23 mouse cellular contexts compared by ENCODE assay signal in genomic region chr9:104952176-104952575, GRCm38 (mm10).
DNase-seq lines count a peak whose midpoint lies in the region; ATAC-seq lines count a peak whose summit lies in the region.
"Had no signal": no experiment of that assay in that cellular context is flagged by ENCODE, and none has a peak within 500 bp of the region (broad histone marks: within the 10 kb centered on the region; RNA-seq: fewer than 3 reads in every experiment).

No protein-coding gene starts in this region.

- no peak overlapping the region for H3K27ac ChIP-seq in kidney, embryonic 16.5 days (ENCODE audit: low read length)
- H3K27ac ChIP-seq: embryonic facial prominence, embryonic 13.5 days; embryonic facial prominence, embryonic 15.5 days; forebrain, embryonic 10.5 days; forebrain, embryonic 12.5 days had no signal

- H3K4me2 ChIP-seq in kidney, embryonic 16.5 days (replicated peaks; ENCODE audit: low read depth, low read length): no peak overlapping the region
- H3K4me2 ChIP-seq: embryonic facial prominence, embryonic 13.5 days; embryonic facial prominence, embryonic 15.5 days; forebrain, embryonic 12.5 days had no signal

- H3K9me3 ChIP-seq in kidney, embryonic 16.5 days (ENCODE audit: low read length): no peaks in the 10 kb centered on the region
- H3K9me3 ChIP-seq: embryonic facial prominence, embryonic 13.5 days; embryonic facial prominence, embryonic 15.5 days; forebrain, embryonic 10.5 days; forebrain, embryonic 12.5 days had no signal

- no peak overlapping the region for H3K9ac ChIP-seq in kidney, embryonic 16.5 days (replicated peaks; ENCODE audit: low read length)
- H3K9ac ChIP-seq: embryonic facial prominence, embryonic 13.5 days; embryonic facial prominence, embryonic 15.5 days; forebrain, embryonic 12.5 days had no signal

- WGBS in kidney, embryonic 16.5 days: 64% methylated on average over 3 of the region's 3 CpGs

- ATAC-seq in kidney, embryonic 16.5 days (ENCODE audit: low FRiP score, low TSS enrichment): no peak
- ATAC-seq: forebrain, embryonic 14.5 days had no signal

- no peaks in the 10 kb centered on the region for H3K36me3 ChIP-seq in kidney, embryonic 16.5 days (ENCODE audit: insufficient read depth, low read length)
- H3K36me3 ChIP-seq: embryonic facial prominence, embryonic 13.5 days; embryonic facial prominence, embryonic 15.5 days; forebrain, embryonic 10.5 days; forebrain, embryonic 12.5 days had no signal

- no peak overlapping the region for H3K4me3 ChIP-seq in kidney, embryonic 16.5 days (ENCODE audit: low read length)
- H3K4me3 ChIP-seq: embryonic facial prominence, embryonic 13.5 days; embryonic facial prominence, embryonic 15.5 days; erythroblast, embryonic 14.5 days; forebrain, embryonic 10.5 days; forebrain, embryonic 12.5 days had no signal

- no peaks in the 10 kb centered on the region for H3K4me1 ChIP-seq in kidney, embryonic 16.5 days (ENCODE audit: insufficient read depth, low read length)
- H3K4me1 ChIP-seq: embryonic facial prominence, embryonic 13.5 days; embryonic facial prominence, embryonic 15.5 days; forebrain, embryonic 10.5 days; forebrain, embryonic 12.5 days had no signal

- DNase-seq in kidney, adult 18-20 months: peak; percentile 4
- DNase-seq in kidney, adult 8-10 months: peak; percentile 13 to 61
- no peak for DNase-seq in kidney, postnatal 4 days
- DNase-seq in kidney, postnatal 14 days: peak; percentile 1
- no peak for DNase-seq in kidney, postnatal 25 days
- no peak for DNase-seq in urinary bladder, adult 18-20 months (ENCODE audit: low spot score in 2 of 2)
- DNase-seq: adrenal gland, adult 2 months; adrenal gland, postnatal 10 days; adrenal gland, postnatal 25 days; cerebellum, adult 11 months; cerebellum, adult 18-20 months; cerebellum, adult 8-10 months; cerebellum, adult 9-11 months; cerebellum, postnatal 14 days; cerebellum, postnatal 36 days; embryo, embryonic 11 days had no signal

- H3K27me3 ChIP-seq in kidney, embryonic 16.5 days (ENCODE audit: insufficient read depth, low read length): no peaks in the 10 kb centered on the region
- H3K27me3 ChIP-seq: embryonic facial prominence, embryonic 13.5 days; embryonic facial prominence, embryonic 15.5 days; forebrain, embryonic 12.5 days had no signal

Comparison
In these comparisons a context has a peak if more than half of its experiments do, and no peak if none do; other contexts are left out.
1. DNase-seq: peak in kidney, adult 18-20 months (single experiment), kidney, adult 8-10 months (2 of 2) and kidney, postnatal 14 days (single experiment); none in kidney, postnatal 4 days (0 of 2), kidney, postnatal 25 days (0 of 2) and urinary bladder, adult 18-20 months (0 of 2).